Mouse (Mus musculus): ENCODE results near the gene Gdf15.

DNA sequence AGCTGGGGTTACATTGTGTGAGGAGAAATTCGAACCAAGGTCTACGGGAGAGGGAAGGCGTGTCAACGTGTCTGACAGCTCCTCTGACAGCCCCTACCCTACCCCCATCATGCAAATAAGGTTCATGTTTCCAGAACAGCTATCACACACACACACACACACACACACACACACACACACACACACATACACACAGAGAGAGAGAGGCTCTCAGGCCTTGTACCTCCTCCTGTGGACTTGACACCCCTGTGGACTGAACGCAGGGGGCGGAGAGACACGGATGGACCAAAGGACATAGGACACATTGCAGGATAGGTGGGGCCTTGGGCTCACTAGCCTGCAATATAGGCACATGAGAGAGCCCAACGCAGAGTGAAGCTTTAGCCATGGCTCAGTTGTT lies 4.6 kb upstream of the Gdf15 start:
- TF ChIP-seq CTCF (IDR thresholded peaks at IDR 0.05; ENCODE audit: borderline replicate concordance, control insufficient read depth, extremely low read depth, insufficient read depth, low read length, poor library complexity) (no peak), POLR2A (IDR thresholded peaks at IDR 0.05; ENCODE audit: control insufficient read depth, extremely low read depth, insufficient read depth, low read length, poor library complexity) (no peak)

Data from thymus, adult 2 months (tissue).